Mouse (Mus musculus): ENCODE data around the gene Kbtbd4. TPM values are rescaled to one million over a fixed set of nuclear protein-coding genes. Genes with fewer than 3 reads are reported as not detected.
A peak's percentile ranks its signal among the peaks of the same experiment; 100 is the strongest.

Kbtbd4 gene
- polyA plus RNA-seq, 1 experiment = 0.30 TPM

DNA sequence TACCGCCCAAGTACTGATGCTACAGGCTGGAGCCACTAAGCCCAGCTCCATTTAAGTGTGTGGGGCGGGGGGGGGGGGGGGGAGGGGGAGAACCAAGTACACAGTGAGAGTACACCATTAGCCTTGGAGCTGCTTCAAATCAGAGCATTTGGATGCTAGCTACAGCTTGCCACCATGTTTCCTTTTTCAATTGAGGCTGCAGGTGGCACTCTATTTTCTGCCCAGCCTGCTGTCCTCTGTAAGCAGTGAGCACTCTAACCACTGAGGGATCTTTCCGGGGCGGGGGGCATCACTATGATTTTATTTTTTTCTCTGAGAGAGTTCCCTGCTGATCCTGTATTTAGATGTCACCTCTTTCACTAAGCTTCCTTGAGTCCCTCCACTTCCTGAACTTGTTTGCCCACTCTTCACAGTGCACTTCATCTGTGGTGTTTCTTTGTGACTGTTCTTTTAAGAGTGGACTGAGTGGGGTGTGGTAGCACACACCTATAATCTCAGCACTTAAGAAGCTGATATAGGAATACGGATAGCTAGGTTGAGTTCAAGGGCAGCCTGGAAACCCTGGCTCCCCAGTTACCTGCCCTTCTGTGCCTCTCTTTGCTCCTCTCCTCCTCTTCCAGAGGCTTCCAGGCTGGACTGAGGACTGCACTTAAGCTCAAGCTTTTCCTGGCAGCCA lies 26.8 kb upstream of the Kbtbd4 start:
- no peaks in the 10 kb centered on the region for H3K36me3 ChIP-seq (ENCODE audit: control insufficient read depth)
- no peak overlapping the region for H3K4me3 ChIP-seq (replicated peaks)
- TF ChIP-seq GATA1 (IDR thresholded peaks at IDR 0.05; ENCODE audit: low read length) (no peak), TAL1 (IDR thresholded peaks at IDR 0.05; ENCODE audit: low read length) (no peak)
- no peaks in the 10 kb centered on the region for H3K9me3 ChIP-seq (ENCODE audit: control insufficient read depth, low read length)
- H3K27me3 ChIP-seq (ENCODE audit: control insufficient read depth) = peaks cover 37% of the 10 kb centered on the region
- peaks cover 25% of the 10 kb centered on the region for H3K4me1 ChIP-seq (ENCODE audit: control insufficient read depth)

DNA sequence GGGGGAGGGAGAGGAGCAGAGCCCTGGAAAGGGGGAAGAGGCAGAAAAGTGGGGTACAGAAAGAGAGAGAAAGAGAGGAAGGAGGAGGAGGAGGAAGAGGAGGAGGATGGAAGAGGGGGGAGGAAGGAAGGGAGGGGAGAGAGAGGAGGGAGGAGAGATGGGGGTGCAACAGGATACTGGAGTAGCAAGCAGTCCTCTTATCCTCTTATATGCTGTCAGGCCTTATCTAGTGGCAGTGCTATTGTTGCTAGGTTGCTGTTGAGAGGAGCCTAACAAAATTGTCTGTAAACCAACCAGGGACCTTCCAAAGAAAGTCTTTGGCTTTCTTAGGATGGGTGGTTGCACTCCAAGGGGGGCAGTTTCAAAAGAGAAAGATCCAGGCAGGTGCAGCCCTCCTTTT lies 25.1 kb upstream of the Kbtbd4 start:
- H3K36me3 ChIP-seq (ENCODE audit: control insufficient read depth) = no peaks in the 10 kb centered on the region
- TF ChIP-seq GATA1 (IDR thresholded peaks at IDR 0.05; ENCODE audit: low read length) (no peak), TAL1 (IDR thresholded peaks at IDR 0.05; ENCODE audit: low read length) (no peak)
- no peak overlapping the region for H3K4me3 ChIP-seq (replicated peaks)
- H3K27me3 ChIP-seq (ENCODE audit: control insufficient read depth) = peaks cover 53% of the 10 kb centered on the region
- H3K9me3 ChIP-seq (ENCODE audit: control insufficient read depth, low read length) = peaks cover 13% of the 10 kb centered on the region
- H3K4me1 ChIP-seq (ENCODE audit: control insufficient read depth) = peaks cover 25% of the 10 kb centered on the region

DNA sequence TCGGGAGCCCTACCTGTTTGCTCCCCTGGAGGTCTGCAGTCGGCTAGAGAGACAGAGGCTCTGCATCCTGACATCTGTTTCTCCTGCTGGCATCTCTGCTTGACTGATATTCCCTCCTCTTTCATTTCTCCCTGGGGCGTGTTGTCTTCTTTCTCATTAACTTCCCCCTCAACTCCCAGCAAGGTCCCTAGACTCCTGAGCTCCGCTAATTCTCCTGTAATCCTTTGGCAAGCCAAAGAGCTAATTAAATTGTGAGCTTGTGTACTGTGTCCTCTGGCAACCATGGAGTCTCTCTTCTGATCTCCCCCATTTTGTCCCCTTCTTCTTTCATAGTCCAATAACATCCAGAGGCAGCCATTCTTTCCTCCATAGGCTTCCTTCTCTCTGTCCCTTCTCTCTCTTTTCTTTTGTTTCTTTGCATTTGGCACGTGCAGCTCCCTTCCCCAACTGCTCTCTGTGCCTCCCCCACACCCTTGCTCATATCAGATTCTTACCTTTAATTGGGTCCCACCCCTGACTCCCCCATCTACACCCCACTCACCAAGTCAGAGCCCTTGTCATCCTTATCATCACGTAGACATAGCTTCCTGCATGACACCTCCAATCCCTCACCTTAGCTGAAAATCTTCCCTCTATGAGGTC lies 24.3 kb upstream of the Kbtbd4 start:
- H3K27me3 ChIP-seq (ENCODE audit: control insufficient read depth) = peaks cover 61% of the 10 kb centered on the region
- TF ChIP-seq GATA1 (IDR thresholded peaks at IDR 0.05; ENCODE audit: low read length) = no peak
- TF ChIP-seq TAL1 (IDR thresholded peaks at IDR 0.05; ENCODE audit: low read length) = no peak
- H3K4me3 ChIP-seq (replicated peaks) = no peak overlapping the region
- H3K4me1 ChIP-seq (ENCODE audit: control insufficient read depth) = peaks cover 24% of the 10 kb centered on the region
- H3K36me3 ChIP-seq (ENCODE audit: control insufficient read depth) = no peaks in the 10 kb centered on the region
- peaks cover 21% of the 10 kb centered on the region for H3K9me3 ChIP-seq (ENCODE audit: control insufficient read depth, low read length)

DNA sequence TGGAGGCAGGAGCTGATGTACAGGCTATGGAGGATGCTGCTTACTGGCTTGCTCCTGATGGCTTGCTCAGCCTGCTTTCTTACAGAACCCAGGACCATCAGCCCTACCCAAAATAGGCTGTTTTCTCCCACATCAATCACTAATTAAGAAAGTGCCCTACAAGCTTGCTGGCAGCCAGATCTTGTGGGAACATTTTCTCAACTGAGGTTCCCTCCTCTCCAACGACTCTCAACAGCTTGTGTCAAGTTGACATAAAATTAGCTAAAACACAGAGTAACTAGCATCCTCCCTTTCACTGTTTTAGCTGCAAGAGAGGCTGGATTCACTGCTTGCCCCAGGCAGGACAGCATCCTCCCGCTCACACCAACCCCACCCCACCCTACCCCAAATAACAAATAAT lies 22.7 kb upstream of the Kbtbd4 start:
- Histone ChIP-seq H3K36me3 (ENCODE audit: control insufficient read depth) (no peaks in the 10 kb centered on the region), H3K4me1 (ENCODE audit: control insufficient read depth) (peaks cover 29% of the 10 kb centered on the region), H3K27me3 (ENCODE audit: control insufficient read depth) (peaks cover 76% of the 10 kb centered on the region), H3K9me3 (ENCODE audit: control insufficient read depth, low read length) (peaks cover 32% of the 10 kb centered on the region), H3K4me3 (replicated peaks) (no peak overlapping the region)
- TF ChIP-seq GATA1 (IDR thresholded peaks at IDR 0.05; ENCODE audit: low read length) (no peak), TAL1 (IDR thresholded peaks at IDR 0.05; ENCODE audit: low read length) (no peak)

DNA sequence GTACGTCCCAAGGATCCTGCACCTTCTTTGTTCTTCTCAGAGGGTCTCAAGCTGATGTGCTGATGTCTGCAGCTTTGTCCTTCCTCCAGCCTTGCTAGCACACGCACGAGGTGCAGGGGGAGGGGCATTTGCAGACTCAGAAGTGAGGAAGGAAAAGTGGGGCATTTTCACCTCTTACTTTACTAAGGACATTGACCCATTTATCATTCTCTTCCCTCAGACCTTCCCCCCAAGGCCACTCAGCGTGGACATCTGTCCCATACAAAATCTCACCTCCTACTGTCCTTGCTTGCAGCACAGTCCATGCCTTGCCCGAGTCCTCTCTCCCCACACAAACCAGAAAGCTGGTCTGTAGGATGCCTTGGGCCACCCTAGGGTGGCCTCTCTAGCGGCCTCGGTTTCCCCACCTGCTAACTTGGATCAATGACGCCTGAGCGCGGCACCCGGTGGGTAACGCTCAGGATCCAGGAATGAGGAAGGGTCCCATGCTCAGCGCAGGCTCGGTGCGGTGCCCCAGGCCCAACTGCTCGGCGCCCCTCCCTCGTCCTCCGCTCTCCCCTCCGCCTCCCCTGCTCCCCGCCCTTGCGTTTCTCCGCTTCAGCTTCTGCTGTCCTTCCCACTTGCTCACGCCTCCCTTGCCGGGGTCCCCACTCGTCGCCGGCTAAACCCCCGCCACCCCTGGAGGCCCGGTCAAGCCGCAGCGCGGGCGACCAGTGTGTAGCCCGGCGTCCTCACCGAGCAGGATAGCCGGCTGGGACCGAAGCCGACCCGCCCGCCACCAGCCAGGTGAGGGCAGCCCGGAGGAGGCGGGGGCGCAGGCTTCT lies 19.1 kb upstream of the Kbtbd4 start, which contains the start of gene C1qtnf4:
Gene C1qtnf4 (plus strand): TSS at position 643 of the 824 bp plus-strand sequence.
- no peak for TF ChIP-seq GATA1 (IDR thresholded peaks at IDR 0.05; ENCODE audit: low read length)
- no peak for TF ChIP-seq TAL1 (IDR thresholded peaks at IDR 0.05; ENCODE audit: low read length)
- H3K4me3 ChIP-seq (replicated peaks) = no peak within 1 kb of the TSS
- H3K36me3 ChIP-seq (ENCODE audit: control insufficient read depth) = no peaks in the 10 kb centered on the region
- peaks cover 93% of the 10 kb centered on the region for H3K27me3 ChIP-seq (ENCODE audit: control insufficient read depth)
- peaks cover 37% of the 10 kb centered on the region for H3K9me3 ChIP-seq (ENCODE audit: control insufficient read depth, low read length)
- peaks cover 34% of the 10 kb centered on the region for H3K4me1 ChIP-seq (ENCODE audit: control insufficient read depth)

DNA sequence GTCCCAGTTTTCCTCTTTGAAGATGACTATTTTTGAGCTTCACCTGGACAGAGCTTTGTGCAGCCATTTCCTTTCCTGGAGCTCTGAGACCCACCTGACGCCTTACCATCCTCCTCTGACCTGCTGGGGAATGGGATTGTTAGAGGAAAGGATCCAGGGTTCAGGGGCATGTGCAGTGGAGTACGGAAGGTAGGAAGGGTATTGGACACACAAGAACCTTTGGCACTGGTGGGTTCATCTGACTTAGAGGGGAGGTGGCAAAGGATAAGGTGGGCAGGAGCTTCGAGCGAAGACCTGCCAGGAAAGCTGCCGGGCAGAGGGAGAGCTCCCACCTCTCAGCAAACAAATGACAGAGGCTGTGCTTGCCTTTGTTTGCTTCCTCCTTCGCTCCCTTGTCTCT lies 18.1 kb upstream of the Kbtbd4 start:
- H3K36me3 ChIP-seq (ENCODE audit: control insufficient read depth) = no peaks in the 10 kb centered on the region; the same call in 1 of the 2 replicates
- H3K4me3 ChIP-seq (replicated peaks) = no peak overlapping the region
- TF ChIP-seq TAL1 (IDR thresholded peaks at IDR 0.05; ENCODE audit: low read length) (no peak), GATA1 (IDR thresholded peaks at IDR 0.05; ENCODE audit: low read length) (no peak)
- peaks cover 39% of the 10 kb centered on the region for H3K4me1 ChIP-seq (ENCODE audit: control insufficient read depth)
- H3K27me3 ChIP-seq (ENCODE audit: control insufficient read depth) = peaks cover 88% of the 10 kb centered on the region
- H3K9me3 ChIP-seq (ENCODE audit: control insufficient read depth, low read length) = peaks cover 37% of the 10 kb centered on the region

DNA sequence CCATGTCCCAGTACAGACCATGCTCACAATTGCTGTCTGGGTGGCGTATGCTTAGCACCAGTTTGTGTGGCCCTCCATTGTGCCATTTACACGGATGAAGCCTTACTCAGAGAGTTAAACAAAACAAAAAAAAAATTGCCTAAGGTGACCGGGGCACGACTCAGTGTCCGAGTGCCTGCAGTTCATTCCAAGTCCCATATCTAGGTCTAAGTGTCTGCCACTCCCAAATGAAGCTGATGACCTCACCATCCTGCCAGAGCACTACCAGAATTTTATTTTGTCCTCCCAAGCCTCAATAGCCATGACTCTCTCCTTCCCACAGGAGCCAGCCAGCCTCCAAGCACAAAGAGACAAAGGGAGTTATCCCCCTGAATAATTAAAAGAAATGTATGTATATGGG lies 16.9 kb upstream of the Kbtbd4 start:
- TF ChIP-seq GATA1 (IDR thresholded peaks at IDR 0.05; ENCODE audit: low read length) (no peak), TAL1 (IDR thresholded peaks at IDR 0.05; ENCODE audit: low read length) (no peak)
- H3K4me1 ChIP-seq (ENCODE audit: control insufficient read depth) = peaks cover 51% of the 10 kb centered on the region
- H3K36me3 ChIP-seq (ENCODE audit: control insufficient read depth) = peaks cover 11% of the 10 kb centered on the region
- no peak overlapping the region for H3K4me3 ChIP-seq (replicated peaks)
- H3K27me3 ChIP-seq (ENCODE audit: control insufficient read depth) = peaks cover 81% of the 10 kb centered on the region
- H3K9me3 ChIP-seq (ENCODE audit: control insufficient read depth, low read length) = peaks cover 39% of the 10 kb centered on the region

DNA sequence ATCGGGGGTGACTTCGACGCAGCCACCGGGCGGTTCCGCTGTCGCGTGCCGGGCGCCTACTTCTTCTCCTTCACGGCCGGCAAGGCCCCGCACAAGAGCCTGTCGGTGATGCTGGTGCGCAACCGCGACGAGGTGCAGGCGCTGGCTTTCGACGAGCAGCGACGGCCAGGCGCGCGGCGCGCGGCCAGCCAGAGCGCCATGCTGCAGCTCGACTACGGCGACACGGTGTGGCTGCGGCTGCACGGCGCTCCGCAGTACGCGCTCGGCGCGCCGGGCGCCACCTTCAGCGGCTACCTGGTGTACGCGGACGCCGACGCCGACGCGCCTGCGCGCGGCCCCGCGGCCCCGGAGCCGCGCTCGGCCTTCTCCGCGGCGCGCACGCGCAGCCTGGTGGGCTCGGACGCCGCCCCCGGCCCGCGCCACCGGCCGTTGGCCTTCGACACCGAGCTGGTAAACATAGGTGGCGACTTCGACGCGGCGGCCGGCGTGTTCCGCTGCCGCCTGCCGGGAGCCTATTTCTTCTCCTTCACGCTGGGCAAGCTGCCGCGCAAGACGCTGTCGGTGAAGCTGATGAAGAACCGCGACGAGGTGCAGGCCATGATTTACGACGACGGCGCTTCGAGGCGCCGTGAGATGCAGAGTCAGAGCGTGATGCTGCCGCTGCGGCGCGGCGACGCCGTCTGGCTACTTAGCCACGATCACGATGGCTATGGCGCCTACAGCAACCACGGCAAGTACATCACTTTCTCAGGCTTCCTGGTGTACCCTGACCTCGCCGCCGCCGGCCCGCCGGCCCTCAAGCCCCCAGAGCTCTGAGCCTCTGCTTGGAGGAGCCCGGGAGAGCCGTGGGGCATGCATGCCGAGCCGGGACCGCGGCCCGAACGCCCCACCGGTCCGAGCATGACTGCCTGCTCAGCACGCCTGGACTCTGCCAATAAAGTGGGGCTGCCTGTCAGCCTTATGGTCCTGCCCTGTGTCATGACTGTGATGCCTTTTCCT lies 14.7 kb upstream of the Kbtbd4 start:
- TF ChIP-seq GATA1 (IDR thresholded peaks at IDR 0.05; ENCODE audit: low read length) (no peak), TAL1 (IDR thresholded peaks at IDR 0.05; ENCODE audit: low read length) (no peak)

More for the DNA sequence above, 14.7 kb upstream of the Kbtbd4 start:
- H3K9me3 ChIP-seq (ENCODE audit: control insufficient read depth, low read length) = peaks cover 22% of the 10 kb centered on the region
- H3K4me1 ChIP-seq (ENCODE audit: control insufficient read depth) = peaks cover 72% of the 10 kb centered on the region
- H3K36me3 ChIP-seq (ENCODE audit: control insufficient read depth) = peaks cover 30% of the 10 kb centered on the region
- H3K4me3 ChIP-seq (replicated peaks) = peak overlapping the region; percentile 74
- peaks cover 60% of the 10 kb centered on the region for H3K27me3 ChIP-seq (ENCODE audit: control insufficient read depth)
